Mouse (Mus musculus) B cell, adult 2 months (primary cell): ENCODE data around the gene Zbtb7b.

Experiments
- DNase-seq, 2 experiments: peaks; one replicate each; pipeline ENCODE4 v3.0.0; 2022

The Zbtb7b gene

GRCm38 (mm10) chr3:89365486-89366414, 28.8 kb downstream of the Zbtb7b start:
- DNase-seq = no peak

- DNase-seq = no peak
These were observed 29.5 kb downstream of the Zbtb7b start, which contains the start of gene Dcst1 for GRCm38 (mm10) chr3:89365153-89365485. Gene Dcst1, minus strand, starts transcription at chr3:89365253.

- no peak for DNase-seq
These were observed 29.9 kb downstream of the Zbtb7b start for GRCm38 (mm10) chr3:89364631-89365030.

GRCm38 (mm10) chr3:89361675-89362074, 32.9 kb downstream of the Zbtb7b start, which contains the start of gene Dcst2:
Gene Dcst2, plus strand, starts transcription at chr3:89361975.
- DNase-seq = no peak

- no peak for DNase-seq
These were observed 34.3 kb downstream of the Zbtb7b start for GRCm38 (mm10) chr3:89360237-89360636.

- no peak for DNase-seq
These were observed 34.9 kb downstream of the Zbtb7b start for GRCm38 (mm10) chr3:89359630-89360029.

- no peak for DNase-seq
These were observed 38.5 kb downstream of the Zbtb7b start for GRCm38 (mm10) chr3:89356029-89356428.

- DNase-seq = no peak
These were observed 39.1 kb downstream of the Zbtb7b start for GRCm38 (mm10) chr3:89355512-89355902.

GRCm38 (mm10) chr3:89354816-89355511, 39.6 kb downstream of the Zbtb7b start:
- DNase-seq = peak; percentile 91 to 92

- no peak for DNase-seq
These were observed 43.3 kb downstream of the Zbtb7b start for GRCm38 (mm10) chr3:89351271-89351670.

- DNase-seq = peak; percentile 92 to 93
These were observed 44.6 kb downstream of the Zbtb7b start, which contains the start of gene Adam15 for GRCm38 (mm10) chr3:89349869-89350501. Gene Adam15, minus strand, starts transcription at chr3:89349996.

GRCm38 (mm10) chr3:89348911-89349868, 45.4 kb downstream of the Zbtb7b start:
- DNase-seq = no peak

- DNase-seq = no peak
These were observed 46.7 kb downstream of the Zbtb7b start for GRCm38 (mm10) chr3:89347916-89348315.

- no peak for DNase-seq
These were observed 47.6 kb downstream of the Zbtb7b start for GRCm38 (mm10) chr3:89346815-89347540.

- DNase-seq = no peak
These were observed 51.3 kb downstream of the Zbtb7b start for GRCm38 (mm10) chr3:89343279-89343678.

- no peak for DNase-seq
These were observed 52.8 kb downstream of the Zbtb7b start for GRCm38 (mm10) chr3:89341794-89342193.

- peak; percentile 86 to 88 for DNase-seq
These were observed 54.1 kb downstream of the Zbtb7b start for GRCm38 (mm10) chr3:89340465-89340864.

GRCm38 (mm10) chr3:89339416-89339815, 55.2 kb downstream of the Zbtb7b start:
- peak; percentile 79 to 80 for DNase-seq

GRCm38 (mm10) chr3:89337721-89338578, 56.6 kb downstream of the Zbtb7b start, which contains the start of gene Efna4:
Gene Efna4, minus strand, starts transcription at chr3:89338028.
- peak; percentile 56 to 63 for DNase-seq

- DNase-seq = no peak
These were observed 57.4 kb downstream of the Zbtb7b start for GRCm38 (mm10) chr3:89337062-89337720.
